15 mouse cellular contexts compared by ENCODE assay signal in genomic region chr11:96336597-96336996, GRCm38 (mm10). TPM values are rescaled to one million over a fixed set of nuclear protein-coding genes. Genes with fewer than 3 reads are reported as not detected.
DNase-seq lines count a peak whose midpoint lies in the region; ATAC-seq and TF ChIP-seq lines count a peak whose summit lies in the region.
"Had no signal": no experiment of that assay in that cellular context is flagged by ENCODE, and none has a peak within 500 bp of the region (broad histone marks: within the 10 kb centered on the region; RNA-seq: fewer than 3 reads in every experiment).

No protein-coding gene starts in this region.

- H3K36me3 ChIP-seq in lung, embryonic 14.5 days (ENCODE audit: insufficient read depth) = peaks cover 48% of the 10 kb centered on the region
- H3K36me3 ChIP-seq in hindbrain, embryonic 16.5 days (ENCODE audit: control insufficient read depth, insufficient read depth, low read length) = no peaks in the 10 kb centered on the region
- peaks cover 4% of the 10 kb centered on the region; the same call in 1 of the 2 replicates for H3K36me3 ChIP-seq in kidney, postnatal 0 days (ENCODE audit: insufficient read depth, low read length)
- H3K36me3 ChIP-seq in stomach, embryonic 15.5 days = no peaks in the 10 kb centered on the region
- no peaks in the 10 kb centered on the region for H3K36me3 ChIP-seq in forebrain, embryonic 13.5 days (ENCODE audit: poor library complexity, severe bottlenecking)
- H3K36me3 ChIP-seq: embryonic facial prominence, embryonic 13.5 days; forebrain, embryonic 15.5 days; limb, embryonic 12.5 days had no signal

- peaks cover 25% of the 10 kb centered on the region for H3K4me1 ChIP-seq in lung, embryonic 14.5 days (ENCODE audit: insufficient read depth)
- H3K4me1 ChIP-seq in hindbrain, embryonic 16.5 days (ENCODE audit: control insufficient read depth, insufficient read depth, low read depth, low read length) = peaks cover 7% of the 10 kb centered on the region; the same call in 1 of the 2 replicates
- H3K4me1 ChIP-seq in kidney, postnatal 0 days (replicated peaks; ENCODE audit: insufficient read depth, low read length) = peaks cover 80% of the 10 kb centered on the region
- H3K4me1 ChIP-seq in stomach, embryonic 15.5 days = peaks cover 64% of the 10 kb centered on the region
- no peaks in the 10 kb centered on the region for H3K4me1 ChIP-seq in forebrain, embryonic 13.5 days
- H3K4me1 ChIP-seq: forebrain, embryonic 15.5 days had no signal

- TF ChIP-seq CTCF in lung, embryonic 14.5 days (IDR thresholded peaks at IDR 0.05; ENCODE audit: low read depth) = no peak
- no peak for TF ChIP-seq CTCF in kidney, postnatal 0 days (IDR thresholded peaks at IDR 0.05; ENCODE audit: low read depth)

- peaks cover 38% of the 10 kb centered on the region for H3K27me3 ChIP-seq in lung, embryonic 14.5 days (ENCODE audit: insufficient read depth, low read length)
- H3K27me3 ChIP-seq in hindbrain, embryonic 16.5 days (replicated peaks; ENCODE audit: control insufficient read depth, insufficient read depth, low read length) = peaks cover 32% of the 10 kb centered on the region
- H3K27me3 ChIP-seq in kidney, postnatal 0 days (ENCODE audit: insufficient read depth, low read length) = no peaks in the 10 kb centered on the region
- H3K27me3 ChIP-seq in stomach, embryonic 15.5 days (replicated peaks) = peaks cover 8% of the 10 kb centered on the region; the same call in 1 of the 2 replicates
- H3K27me3 ChIP-seq in forebrain, embryonic 13.5 days = peaks cover 100% of the 10 kb centered on the region

- no peak for DNase-seq in lung, embryonic 14.5 days
- no peak for DNase-seq in lung, postnatal 36 days
- DNase-seq in kidney, postnatal 0 days (ENCODE audit: low spot score) = no peak
- DNase-seq in gastrocnemius, postnatal 10 days = no peak
- DNase-seq: cerebellum, postnatal 10 days; midbrain, embryonic 14.5 days had no signal

- H3K4me3 ChIP-seq in lung, embryonic 14.5 days (ENCODE audit: low read depth, low read length) = peak overlapping the region; percentile 64
- H3K4me3 ChIP-seq in hindbrain, embryonic 16.5 days (ENCODE audit: low read length) = peak overlapping the region; percentile 18
- no peak overlapping the region for H3K4me3 ChIP-seq in kidney, postnatal 0 days (replicated peaks; ENCODE audit: low read depth, low read length)
- H3K4me3 ChIP-seq in stomach, embryonic 15.5 days (replicated peaks) = no peak overlapping the region
- no peak overlapping the region for H3K4me3 ChIP-seq in forebrain, embryonic 13.5 days
- H3K4me3 ChIP-seq: embryonic facial prominence, embryonic 13.5 days; forebrain, embryonic 15.5 days; limb, embryonic 12.5 days had no signal

- 18% methylated on average over 2 of the region's 2 CpGs for WGBS in lung, embryonic 14.5 days
- WGBS in hindbrain, embryonic 16.5 days = 12% methylated on average over 2 of the region's 2 CpGs
- 19% methylated on average over 2 of the region's 2 CpGs for WGBS in kidney, postnatal 0 days
- WGBS in stomach, embryonic 15.5 days = 33% methylated on average over 2 of the region's 2 CpGs
- WGBS in forebrain, embryonic 13.5 days = 0% methylated on average over 2 of the region's 2 CpGs

- H3K4me2 ChIP-seq in lung, embryonic 14.5 days = peak overlapping the region; percentile 84
- H3K4me2 ChIP-seq in hindbrain, embryonic 16.5 days (ENCODE audit: low read length) = peak overlapping the region; percentile 62
- H3K4me2 ChIP-seq in kidney, postnatal 0 days (ENCODE audit: low read length) = no peak overlapping the region
- peak overlapping the region; percentile 29; the same call in 1 of the 2 replicates for H3K4me2 ChIP-seq in stomach, embryonic 15.5 days
- H3K4me2 ChIP-seq in forebrain, embryonic 13.5 days = no peak overlapping the region
- H3K4me2 ChIP-seq: embryonic facial prominence, embryonic 13.5 days; forebrain, embryonic 15.5 days; limb, embryonic 12.5 days had no signal

- no peak for ATAC-seq in lung, embryonic 14.5 days (ENCODE audit: insufficient read depth)
- no peak for ATAC-seq in hindbrain, embryonic 16.5 days
- no peak for ATAC-seq in kidney, postnatal 0 days (replicated peaks; ENCODE audit: low FRiP score, low read depth)
- ATAC-seq in stomach, embryonic 15.5 days (ENCODE audit: insufficient read depth, low FRiP score, low read depth) = no peak
- ATAC-seq in forebrain, embryonic 13.5 days = no peak
- ATAC-seq: forebrain, embryonic 15.5 days had no signal

- H3K9me3 ChIP-seq in lung, embryonic 14.5 days (ENCODE audit: low read depth, low read length) = no peaks in the 10 kb centered on the region
- no peaks in the 10 kb centered on the region for H3K9me3 ChIP-seq in hindbrain, embryonic 16.5 days (ENCODE audit: control insufficient read depth, low read length)
- no peaks in the 10 kb centered on the region for H3K9me3 ChIP-seq in kidney, postnatal 0 days (replicated peaks; ENCODE audit: low read length)
- H3K9me3 ChIP-seq in stomach, embryonic 15.5 days = no peaks in the 10 kb centered on the region
- H3K9me3 ChIP-seq in forebrain, embryonic 13.5 days (replicated peaks) = no peaks in the 10 kb centered on the region
- H3K9me3 ChIP-seq: embryonic facial prominence, embryonic 13.5 days; forebrain, embryonic 15.5 days; limb, embryonic 12.5 days had no signal

- peak overlapping the region; percentile 100 for H3K27ac ChIP-seq in lung, embryonic 14.5 days (ENCODE audit: low read depth)
- H3K27ac ChIP-seq in hindbrain, embryonic 16.5 days (ENCODE audit: low read depth, low read length) = peak overlapping the region; percentile 91
- H3K27ac ChIP-seq in kidney, postnatal 0 days = peak overlapping the region; percentile 95
- peak overlapping the region; percentile 61; the same call in 1 of the 2 replicates for H3K27ac ChIP-seq in stomach, embryonic 15.5 days
- no peak overlapping the region for H3K27ac ChIP-seq in forebrain, embryonic 13.5 days
- H3K27ac ChIP-seq: embryonic facial prominence, embryonic 13.5 days; forebrain, embryonic 15.5 days; limb, embryonic 12.5 days had no signal

- H3K9ac ChIP-seq in lung, embryonic 14.5 days = peak overlapping the region; percentile 97
- H3K9ac ChIP-seq in hindbrain, embryonic 16.5 days (ENCODE audit: low read depth, low read length) = peak overlapping the region; percentile 47
- H3K9ac ChIP-seq in kidney, postnatal 0 days (ENCODE audit: low read depth, low read length) = no peak overlapping the region
- H3K9ac ChIP-seq in stomach, embryonic 15.5 days = no peak overlapping the region
- H3K9ac ChIP-seq in forebrain, embryonic 13.5 days = no peak overlapping the region
- H3K9ac ChIP-seq: embryonic facial prominence, embryonic 13.5 days; forebrain, embryonic 15.5 days; limb, embryonic 12.5 days had no signal

RNA-seq across cellular contexts. Expression of gene Hoxb3, which starts 13.5 kb away (rescaled TPM):
- polyA plus RNA-seq in lung, embryonic 14.5 days (2014; fragmentation: Nextera tagmentation; extraction: Ambion mirVana) = 3.9 and 6.3 TPM in 2 replicates
- polyA plus RNA-seq in hindbrain, embryonic 16.5 days (2015; fragmentation: Nextera tagmentation; extraction: Ambion mirVana) = 4.8 and 5.6 TPM in 2 replicates
- polyA plus RNA-seq in kidney, postnatal 0 days (2015; fragmentation: Nextera tagmentation; extraction: Ambion mirVana) = 3.9 and 4.2 TPM in 2 replicates
- polyA plus RNA-seq in stomach, embryonic 15.5 days (2015; fragmentation: Nextera tagmentation; extraction: Ambion mirVana) = 2.5 and 2.7 TPM in 2 replicates
- total RNA-seq in gastrocnemius, postnatal 10 days (2021) = 1 to 10 TPM in 1 of 2 experiments, under 1 TPM in 1; 0.89 to 1.6 TPM
- not detected in 2 replicates for polyA plus RNA-seq in forebrain, embryonic 13.5 days (2015; fragmentation: Nextera tagmentation; extraction: Ambion mirVana)
- total RNA-seq: layer of hippocampus, postnatal 10 days had no signal
- polyA plus RNA-seq: embryonic facial prominence, embryonic 13.5 days; forebrain, embryonic 15.5 days; midbrain, embryonic 14.5 days had no signal

RNA-seq across cellular contexts. Expression of gene Hoxb2, which starts 13.7 kb away (rescaled TPM):
- 48.9 and 51.6 TPM in 2 replicates for polyA plus RNA-seq in lung, embryonic 14.5 days (2014; fragmentation: Nextera tagmentation; extraction: Ambion mirVana)
- 20.0 and 20.8 TPM in 2 replicates for polyA plus RNA-seq in hindbrain, embryonic 16.5 days (2015; fragmentation: Nextera tagmentation; extraction: Ambion mirVana)
- 38.0 and 42.3 TPM in 2 replicates for polyA plus RNA-seq in kidney, postnatal 0 days (2015; fragmentation: Nextera tagmentation; extraction: Ambion mirVana)
- polyA plus RNA-seq in stomach, embryonic 15.5 days (2015; fragmentation: Nextera tagmentation; extraction: Ambion mirVana) = 20.3 and 21.0 TPM in 2 replicates
- total RNA-seq in gastrocnemius, postnatal 10 days (2021) = 1 to 10 TPM in 1 of 2 experiments, under 1 TPM in 1; 0.66 to 1.3 TPM
- polyA plus RNA-seq in forebrain, embryonic 13.5 days (2015; fragmentation: Nextera tagmentation; extraction: Ambion mirVana) = not detected in 2 replicates
- total RNA-seq: layer of hippocampus, postnatal 10 days had no signal
- polyA plus RNA-seq: forebrain, embryonic 15.5 days had no signal

RNA-seq across cellular contexts. Expression of gene Hoxb4, which starts 18.5 kb away (rescaled TPM):
- 3.8 and 3.9 TPM in 2 replicates for polyA plus RNA-seq in lung, embryonic 14.5 days (2014; fragmentation: Nextera tagmentation; extraction: Ambion mirVana)
- 2.5 and 3.3 TPM in 2 replicates for polyA plus RNA-seq in hindbrain, embryonic 16.5 days (2015; fragmentation: Nextera tagmentation; extraction: Ambion mirVana)
- polyA plus RNA-seq in kidney, postnatal 0 days (2015; fragmentation: Nextera tagmentation; extraction: Ambion mirVana) = 3.6 and 3.8 TPM in 2 replicates
- polyA plus RNA-seq in stomach, embryonic 15.5 days (2015; fragmentation: Nextera tagmentation; extraction: Ambion mirVana) = 3.4 and 3.6 TPM in 2 replicates
- total RNA-seq in gastrocnemius, postnatal 10 days (2021) = 1 to 10 TPM in 1 of 2 experiments, under 1 TPM in 1; 0.45 to 1.1 TPM
- not detected in 2 replicates for polyA plus RNA-seq in forebrain, embryonic 13.5 days (2015; fragmentation: Nextera tagmentation; extraction: Ambion mirVana)
- total RNA-seq: layer of hippocampus, postnatal 10 days had no signal
- polyA plus RNA-seq: forebrain, embryonic 15.5 days; midbrain, embryonic 14.5 days had no signal

RNA-seq across cellular contexts. Expression of gene Hoxb1, which starts 29.0 kb away (rescaled TPM):
- 0.08 TPM in 1 of 2 replicates, not detected in the other for polyA plus RNA-seq in lung, embryonic 14.5 days (2014; fragmentation: Nextera tagmentation; extraction: Ambion mirVana)
- polyA plus RNA-seq in hindbrain, embryonic 16.5 days (2015; fragmentation: Nextera tagmentation; extraction: Ambion mirVana) = 0.21 and 0.35 TPM in 2 replicates
- polyA plus RNA-seq in kidney, postnatal 0 days (2015; fragmentation: Nextera tagmentation; extraction: Ambion mirVana) = 0.13 and 0.37 TPM in 2 replicates
- polyA plus RNA-seq in stomach, embryonic 15.5 days (2015; fragmentation: Nextera tagmentation; extraction: Ambion mirVana) = 0.10 TPM in 1 of 2 replicates, not detected in the other
- total RNA-seq in gastrocnemius, postnatal 10 days (2021) = not detected
- not detected in 2 replicates for polyA plus RNA-seq in forebrain, embryonic 13.5 days (2015; fragmentation: Nextera tagmentation; extraction: Ambion mirVana)
- total RNA-seq: granulocyte monocyte progenitor cell, adult 5-6 weeks; heart, postnatal 25 days; layer of hippocampus, postnatal 10 days had no signal
- polyA plus RNA-seq: embryonic facial prominence, embryonic 13.5 days; forebrain, embryonic 15.5 days; limb, embryonic 12.5 days; midbrain, embryonic 14.5 days had no signal

RNA-seq across cellular contexts. Expression of gene Hoxb5, which starts 33.5 kb away (rescaled TPM):
- 65.9 and 76.1 TPM in 2 replicates for polyA plus RNA-seq in lung, embryonic 14.5 days (2014; fragmentation: Nextera tagmentation; extraction: Ambion mirVana)
- polyA plus RNA-seq in hindbrain, embryonic 16.5 days (2015; fragmentation: Nextera tagmentation; extraction: Ambion mirVana) = 120 and 133 TPM in 2 replicates
- 10.2 and 12.9 TPM in 2 replicates for polyA plus RNA-seq in kidney, postnatal 0 days (2015; fragmentation: Nextera tagmentation; extraction: Ambion mirVana)
- 17.6 and 17.9 TPM in 2 replicates for polyA plus RNA-seq in stomach, embryonic 15.5 days (2015; fragmentation: Nextera tagmentation; extraction: Ambion mirVana)
- 1 to 10 TPM in 1 of 2 experiments, under 1 TPM in 1; 0.89 to 1.3 TPM for total RNA-seq in gastrocnemius, postnatal 10 days (2021)
- polyA plus RNA-seq in forebrain, embryonic 13.5 days (2015; fragmentation: Nextera tagmentation; extraction: Ambion mirVana) = 0.09 TPM in 1 of 2 replicates, not detected in the other
- total RNA-seq: layer of hippocampus, postnatal 10 days had no signal
- polyA plus RNA-seq: forebrain, embryonic 15.5 days; midbrain, embryonic 14.5 days had no signal

Comparison
In these comparisons a context has a peak if more than half of its experiments do, and no peak if none do; other contexts are left out.
1. H3K4me2 ChIP-seq: peak in lung, embryonic 14.5 days (single experiment), hindbrain, embryonic 16.5 days (single experiment) and stomach, embryonic 15.5 days (single experiment); none in kidney, postnatal 0 days (single experiment) and forebrain, embryonic 13.5 days (single experiment).
2. H3K4me3 ChIP-seq: peak in lung, embryonic 14.5 days (single experiment) and hindbrain, embryonic 16.5 days (single experiment); none in kidney, postnatal 0 days (single experiment), stomach, embryonic 15.5 days (single experiment) and forebrain, embryonic 13.5 days (single experiment).
3. H3K9ac ChIP-seq: peak in lung, embryonic 14.5 days (single experiment) and hindbrain, embryonic 16.5 days (single experiment); none in kidney, postnatal 0 days (single experiment), stomach, embryonic 15.5 days (single experiment) and forebrain, embryonic 13.5 days (single experiment).
4. RNA of gene Hoxb2, which starts 13.7 kb away (polyA plus RNA-seq): 48.9 to 51.6 TPM in lung, embryonic 14.5 days, 38.0 to 42.3 TPM in kidney, postnatal 0 days, 20.3 to 21.0 TPM in stomach, embryonic 15.5 days and 20.0 to 20.8 TPM in hindbrain, embryonic 16.5 days; not detected in forebrain, embryonic 13.5 days; every median in the first group is over 10 times any median in the second.